Mouse (Mus musculus) intestine, embryonic 15.5 days (tissue): ENCODE results near the gene Gadd45g. TPM values are rescaled to one million over a fixed set of nuclear protein-coding genes. Genes with fewer than 3 reads are reported as not detected.

Experiments used
- ATAC-seq: fragments of 200-750 bp; cut with Nextera tagmentation; 2 replicates; pipeline ENCODE4 v1.8.0; 2017; ENCODE audit warnings: moderate TSS enrichment, moderate library complexity
- H3K27ac ChIP-seq: fragments of 300-500 bp; sonication (generic); 2 replicates; pipeline ENCODE4 v1.5.1; 2015; ENCODE audit warnings: mild to moderate bottlenecking, inconsistent platforms
- H3K27me3 ChIP-seq: fragments of 300-500 bp; sonication (generic); replicated peaks from 2 replicates; pipeline ENCODE4 v1.6.1; 2015; ENCODE audit warnings: inconsistent platforms
- H3K36me3 ChIP-seq: fragments of 300-500 bp; sonication (generic); 2 replicates; pipeline ENCODE4 v1.6.1; 2015; ENCODE audit warnings: inconsistent platforms
- H3K4me1 ChIP-seq: fragments of 300-500 bp; sonication (generic); replicated peaks from 2 replicates; pipeline ENCODE4 v1.6.1; 2015; ENCODE audit warnings: inconsistent platforms
- H3K4me2 ChIP-seq: fragments of 300-500 bp; sonication (generic); replicated peaks from 2 replicates; pipeline ENCODE4 v1.6.1; 2015; ENCODE audit warnings: mild to moderate bottlenecking, inconsistent platforms
- H3K4me3 ChIP-seq: fragments of 300-500 bp; sonication (generic); replicated peaks from 2 replicates; pipeline ENCODE4 v1.5.1; 2015; ENCODE audit warnings: inconsistent platforms
- H3K9ac ChIP-seq: fragments of 300-500 bp; sonication (generic); 2 replicates; pipeline ENCODE4 v1.6.1; 2015; ENCODE audit warnings: inconsistent platforms
- H3K9me3 ChIP-seq: fragments of 300-500 bp; sonication (generic); 2 replicates; pipeline ENCODE4 v1.6.1; 2016; ENCODE audit warnings: inconsistent platforms
- WGBS: fragments of 180-500 bp; shearing (Covaris S2); methylation state at CpG from one replicate; pipeline ENCODE4 v1.1.7; 2015; 5-methylcytosine and 5-hydroxymethylcytosine counted together
- polyA plus RNA-seq: library from polyadenylated mRNA; unstranded; fragments of >200 nt; fragmentation: Nextera tagmentation; extraction: Ambion mirVana; gene quantifications from 2 replicates; pipeline ENCODE4 v1.2.1, GENCODE M21; 2015

Gadd45g gene
- polyA plus RNA-seq, 1 experiment from 2014 or later = 35.4 TPM

DNA sequence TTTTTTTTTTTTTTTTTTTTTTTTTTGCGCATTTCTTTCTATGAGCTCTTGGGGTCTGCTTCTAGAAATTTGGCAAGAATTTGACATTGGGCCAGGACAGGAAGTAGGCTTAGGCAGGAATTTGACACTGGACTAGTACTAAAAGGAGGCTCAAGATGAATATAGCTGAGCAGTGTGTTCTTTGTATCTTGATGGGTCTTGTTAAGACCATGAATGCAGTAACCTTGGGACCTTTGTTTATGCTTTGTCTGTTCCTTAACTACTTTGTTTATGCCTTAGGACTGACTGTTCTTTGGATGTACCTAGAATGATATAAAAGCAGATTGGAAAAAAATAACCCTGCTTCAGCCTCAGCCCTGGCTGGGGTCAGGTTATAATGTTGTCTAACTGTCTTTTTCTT is 16.3 kb downstream of the Gadd45g start:
- Histone ChIP-seq H3K9me3 (no peaks in the 10 kb centered on the region), H3K9ac (no peak overlapping the region), H3K4me2 (no peak overlapping the region), H3K36me3 (no peaks in the 10 kb centered on the region), H3K4me1 (peaks cover 11% of the 10 kb centered on the region), H3K27me3 (no peaks in the 10 kb centered on the region), H3K4me3 (no peak overlapping the region), H3K27ac (no peak overlapping the region)
- no peak for ATAC-seq
- WGBS = 73% methylated on average over 1 of the region's 1 CpGs

GRCm38 (mm10) chr13:51866151-51866659 is 19.7 kb downstream of the Gadd45g start:
- Histone ChIP-seq H3K4me2 (no peak overlapping the region), H3K27ac (no peak overlapping the region), H3K9ac (no peak overlapping the region), H3K27me3 (no peaks in the 10 kb centered on the region), H3K9me3 (no peaks in the 10 kb centered on the region), H3K36me3 (no peaks in the 10 kb centered on the region), H3K4me1 (peaks cover 15% of the 10 kb centered on the region), H3K4me3 (no peak overlapping the region)
- peak; percentile 35; the same call in 1 of the 2 replicates for ATAC-seq
- WGBS = 57% methylated on average over 11 of the region's 11 CpGs

DNA sequence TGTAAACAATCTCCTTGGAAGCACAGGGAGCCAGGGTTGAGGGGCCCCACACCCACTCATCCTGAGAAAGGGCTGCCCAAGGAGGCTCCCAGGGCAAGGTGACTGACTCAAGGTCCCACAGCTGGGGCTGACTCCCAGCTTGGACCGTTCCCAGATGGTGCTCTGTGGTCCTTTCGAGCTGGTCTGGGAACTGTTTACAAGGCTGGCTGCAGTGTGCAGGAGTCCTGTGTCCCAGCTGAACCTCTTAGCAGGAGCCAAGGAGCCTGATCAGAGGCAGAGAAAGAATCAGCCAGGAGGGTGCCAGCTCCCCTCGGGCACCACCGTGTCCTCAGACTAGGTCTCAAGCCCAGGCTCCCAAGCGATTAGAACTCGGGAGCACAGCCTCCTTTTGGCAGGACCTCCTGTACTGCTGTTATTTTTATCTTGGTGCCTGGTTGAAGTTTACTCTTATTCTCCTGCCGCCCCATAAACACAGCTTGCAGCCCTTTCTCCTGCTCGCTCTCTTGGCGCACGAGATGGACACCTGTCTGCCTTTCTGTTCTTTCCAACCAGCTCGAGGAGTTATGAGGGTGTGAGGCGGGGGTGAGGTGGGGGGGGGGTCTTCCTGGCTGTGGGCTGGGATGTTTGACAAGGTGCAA is 22.1 kb downstream of the Gadd45g start:
- Histone ChIP-seq H3K4me2 (0 out of 2 replicates have a peak overlapping the region, but pooled peaks have one; percentile 3), H3K36me3 (no peaks in the 10 kb centered on the region), H3K9me3 (no peaks in the 10 kb centered on the region), H3K4me1 (peaks cover 15% of the 10 kb centered on the region), H3K9ac (no peak overlapping the region), H3K4me3 (no peak overlapping the region), H3K27ac (0 out of 2 replicates have a peak overlapping the region, but pooled peaks have one; percentile 18), H3K27me3 (no peaks in the 10 kb centered on the region)
- 39% methylated on average over 12 of the region's 12 CpGs for WGBS
- ATAC-seq = peak; percentile 54

GRCm38 (mm10) chr13:51869129-51869491 is 22.6 kb downstream of the Gadd45g start:
- WGBS = 73% methylated on average over 9 of the region's 9 CpGs
- no peak overlapping the region for H3K27ac ChIP-seq
- ATAC-seq = no peak
- H3K4me3 ChIP-seq = no peak overlapping the region
- H3K36me3 ChIP-seq = no peaks in the 10 kb centered on the region
- no peak overlapping the region for H3K9ac ChIP-seq
- peaks cover 15% of the 10 kb centered on the region for H3K4me1 ChIP-seq
- no peaks in the 10 kb centered on the region for H3K9me3 ChIP-seq
- no peak overlapping the region for H3K4me2 ChIP-seq
- no peaks in the 10 kb centered on the region for H3K27me3 ChIP-seq

DNA sequence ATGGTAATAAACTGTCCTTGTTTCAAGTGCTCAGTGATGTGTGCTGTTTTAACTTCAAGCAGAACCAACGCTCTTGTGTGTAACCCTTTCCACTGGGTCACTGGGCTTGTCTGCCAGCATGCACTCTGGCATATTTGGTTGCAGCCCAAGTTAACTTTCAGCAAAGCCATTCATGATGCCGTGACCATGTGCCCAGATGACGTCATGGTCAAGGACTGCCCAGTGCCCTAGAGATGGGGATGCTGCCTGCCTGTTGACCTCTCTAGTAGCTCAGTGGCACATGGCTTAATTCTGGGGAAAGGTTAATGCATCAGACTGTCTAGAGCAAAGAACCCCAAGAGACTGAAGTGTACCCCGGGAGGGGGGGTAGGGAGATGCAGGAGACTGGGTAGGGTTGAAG is 24.7 kb downstream of the Gadd45g start:
- Histone ChIP-seq H3K4me3 (no peak overlapping the region), H3K27ac (no peak overlapping the region), H3K36me3 (no peaks in the 10 kb centered on the region), H3K4me1 (peaks cover 15% of the 10 kb centered on the region), H3K9me3 (no peaks in the 10 kb centered on the region), H3K4me2 (no peak overlapping the region), H3K9ac (no peak overlapping the region), H3K27me3 (no peaks in the 10 kb centered on the region)
- WGBS = 94% methylated on average over 4 of the region's 4 CpGs
- no peak for ATAC-seq

- H3K4me3 ChIP-seq = no peak overlapping the region
- no peak overlapping the region for H3K27ac ChIP-seq
- ATAC-seq = no peak
- H3K4me1 ChIP-seq = peaks cover 12% of the 10 kb centered on the region
- no peak overlapping the region for H3K4me2 ChIP-seq
- H3K36me3 ChIP-seq = no peaks in the 10 kb centered on the region
- H3K27me3 ChIP-seq = no peaks in the 10 kb centered on the region
- 92% methylated on average over 9 of the region's 9 CpGs for WGBS
- H3K9ac ChIP-seq = no peak overlapping the region
- H3K9me3 ChIP-seq = no peaks in the 10 kb centered on the region
Observed at GRCm38 (mm10) chr13:51872252-51872962, 25.9 kb downstream of the Gadd45g start.

DNA sequence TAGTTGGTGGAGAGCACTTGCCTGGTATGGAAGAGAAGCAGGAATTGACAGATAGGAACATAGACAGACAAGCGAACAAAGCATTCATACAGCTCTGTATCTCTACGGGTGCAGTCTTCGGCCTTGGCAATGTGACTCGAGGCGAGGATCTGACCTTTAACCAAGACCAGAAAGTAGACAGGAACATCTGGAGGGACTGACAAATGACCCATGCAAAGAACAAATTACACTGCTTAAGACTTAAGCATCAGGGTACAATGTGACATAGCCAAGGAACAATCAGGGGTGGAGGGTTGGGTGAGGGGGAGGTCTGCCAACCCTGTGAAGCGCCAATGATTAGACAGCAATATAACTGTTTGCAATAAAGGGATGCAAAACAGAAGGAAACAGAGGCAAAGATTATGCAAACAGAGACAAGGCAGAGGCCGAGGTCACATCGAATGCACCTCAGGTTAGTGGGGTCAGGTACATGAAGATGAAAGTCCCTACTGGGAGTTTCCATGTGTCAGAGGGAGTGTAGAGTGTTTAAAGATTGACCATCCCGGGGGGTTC is 26.6 kb downstream of the Gadd45g start:
- Histone ChIP-seq H3K9me3 (no peaks in the 10 kb centered on the region), H3K36me3 (no peaks in the 10 kb centered on the region), H3K4me1 (peaks cover 12% of the 10 kb centered on the region), H3K4me3 (no peak overlapping the region), H3K4me2 (no peak overlapping the region), H3K27me3 (no peaks in the 10 kb centered on the region), H3K9ac (no peak overlapping the region), H3K27ac (no peak overlapping the region)
- ATAC-seq = no peak
- 77% methylated on average over 9 of the region's 9 CpGs for WGBS

DNA sequence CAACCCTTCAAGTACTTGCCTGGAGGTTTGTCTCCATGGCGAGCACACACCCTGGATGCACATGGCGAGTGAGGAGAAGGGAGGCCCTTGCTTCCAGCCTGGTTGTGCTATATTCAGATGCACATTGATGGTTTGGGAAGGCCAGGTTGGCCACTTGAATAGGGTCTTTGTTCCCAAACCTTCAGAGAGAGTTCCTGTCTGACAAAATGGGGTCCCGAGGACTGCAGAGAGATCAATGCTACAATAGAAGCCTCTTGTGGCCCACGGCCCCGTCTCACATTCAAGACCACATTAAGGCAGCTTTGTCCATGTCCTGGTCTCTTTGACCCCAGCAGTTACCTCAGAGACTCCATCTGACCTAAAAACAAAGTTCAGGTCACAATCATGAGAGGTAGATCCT is 27.3 kb downstream of the Gadd45g start:
- H3K36me3 ChIP-seq = no peaks in the 10 kb centered on the region
- no peak for ATAC-seq
- 90% methylated on average over 5 of the region's 5 CpGs for WGBS
- H3K4me3 ChIP-seq = no peak overlapping the region
- no peak overlapping the region for H3K9ac ChIP-seq
- H3K4me2 ChIP-seq = no peak overlapping the region
- H3K9me3 ChIP-seq = no peaks in the 10 kb centered on the region
- no peaks in the 10 kb centered on the region for H3K27me3 ChIP-seq
- H3K4me1 ChIP-seq = peaks cover 5% of the 10 kb centered on the region
- H3K27ac ChIP-seq = no peak overlapping the region

GRCm38 (mm10) chr13:51876131-51876530 is 29.7 kb downstream of the Gadd45g start:
- no peak for ATAC-seq
- H3K9me3 ChIP-seq = no peaks in the 10 kb centered on the region
- no peaks in the 10 kb centered on the region for H3K4me1 ChIP-seq
- H3K4me3 ChIP-seq = no peak overlapping the region
- no peaks in the 10 kb centered on the region for H3K36me3 ChIP-seq
- no peak overlapping the region for H3K9ac ChIP-seq
- H3K27ac ChIP-seq = no peak overlapping the region
- WGBS = 68% methylated on average over 12 of the region's 12 CpGs
- H3K4me2 ChIP-seq = no peak overlapping the region
- H3K27me3 ChIP-seq = no peaks in the 10 kb centered on the region

GRCm38 (mm10) chr13:51878806-51879205 is 32.3 kb downstream of the Gadd45g start:
- no peaks in the 10 kb centered on the region for H3K9me3 ChIP-seq
- WGBS = 68% methylated on average over 8 of the region's 8 CpGs
- no peak for ATAC-seq

DNA sequence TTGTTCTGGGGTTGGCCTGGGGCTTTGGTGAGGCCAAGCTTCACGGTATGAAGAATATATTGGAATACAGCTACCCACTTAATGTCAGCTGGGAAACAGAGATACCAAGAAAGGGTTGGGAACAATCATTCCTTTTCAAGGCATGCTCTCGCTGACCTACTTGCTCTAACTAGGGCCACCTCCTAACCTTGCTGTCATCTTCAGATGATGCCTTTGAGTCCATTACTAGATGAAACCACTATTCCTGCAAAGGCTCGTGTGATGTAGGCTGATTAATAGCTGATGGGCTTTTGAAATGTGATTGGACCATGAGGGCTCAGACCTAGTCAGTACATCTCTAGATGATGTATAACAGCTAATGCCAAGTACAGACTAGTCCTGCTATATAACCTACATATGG is 33.1 kb downstream of the Gadd45g start:
- Histone ChIP-seq H3K4me3 (no peak overlapping the region), H3K27me3 (no peaks in the 10 kb centered on the region), H3K9ac (no peak overlapping the region), H3K4me2 (no peak overlapping the region), H3K9me3 (no peaks in the 10 kb centered on the region), H3K27ac (no peak overlapping the region), H3K36me3 (no peaks in the 10 kb centered on the region), H3K4me1 (peaks cover 24% of the 10 kb centered on the region)
- WGBS = 84% methylated on average over 3 of the region's 3 CpGs
- no peak for ATAC-seq

More at GRCm38 (mm10) chr13:51878806-51879205, 32.3 kb downstream of the Gadd45g start:
- Histone ChIP-seq H3K9ac (no peak overlapping the region), H3K4me1 (peaks cover 16% of the 10 kb centered on the region), H3K36me3 (no peaks in the 10 kb centered on the region), H3K27me3 (no peaks in the 10 kb centered on the region), H3K27ac (no peak overlapping the region), H3K4me3 (no peak overlapping the region), H3K4me2 (no peak overlapping the region)

DNA sequence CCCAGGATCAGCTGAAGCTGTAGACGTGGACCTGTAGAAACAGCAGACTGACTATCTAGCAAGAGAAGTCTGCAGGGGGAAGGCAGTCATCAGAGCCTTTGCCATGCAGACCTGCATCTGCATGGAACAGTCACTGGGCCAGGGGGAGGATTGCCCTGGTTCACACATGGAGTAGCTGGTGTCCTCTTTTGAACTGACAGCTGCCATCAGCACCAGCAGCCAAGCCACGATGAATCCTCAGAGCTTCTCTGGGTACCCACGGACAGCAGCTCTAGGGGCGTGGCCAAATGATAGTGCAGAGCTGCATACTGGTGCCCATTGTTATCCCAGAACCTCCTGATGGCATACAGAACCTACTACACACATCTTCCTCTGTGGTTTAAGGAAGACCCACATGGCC is 33.5 kb downstream of the Gadd45g start:
- WGBS = 79% methylated on average over 4 of the region's 4 CpGs

More for the DNA sequence above, 33.5 kb downstream of the Gadd45g start:
- H3K4me2 ChIP-seq = no peak overlapping the region
- no peaks in the 10 kb centered on the region for H3K36me3 ChIP-seq
- H3K4me1 ChIP-seq = peaks cover 24% of the 10 kb centered on the region
- H3K27ac ChIP-seq = no peak overlapping the region
- no peak overlapping the region for H3K9ac ChIP-seq
- no peak for ATAC-seq
- no peaks in the 10 kb centered on the region for H3K27me3 ChIP-seq
- H3K4me3 ChIP-seq = no peak overlapping the region
- H3K9me3 ChIP-seq = no peaks in the 10 kb centered on the region
